Mouse (Mus musculus) CH12.LX (cell line): ENCODE results near the gene Cavin4. TPM values are rescaled to one million over a fixed set of nuclear protein-coding genes. Genes with fewer than 3 reads are reported as not detected.

Experiments used
- DNase-seq: peaks from one replicate; pipeline ENCODE4 v3.0.0-alpha.2; 2013; ENCODE audit errors: extremely low read depth
- H3K27ac ChIP-seq: 2 replicates; pipeline ENCODE4 v1.5.1; 2012; ENCODE audit warnings: low read depth, mild to moderate bottlenecking, control low read depth, moderate library complexity; ENCODE audit not compliant: insufficient read depth
- H3K27me3 ChIP-seq: replicated peaks from 2 replicates; pipeline ENCODE3; 2012; ENCODE audit warnings: inconsistent platforms
- H3K36me3 ChIP-seq, 2 experiments: replicated peaks in 1 of 2; 2 replicates each; pipeline versions ENCODE3 to v1.6.1; 2012; ENCODE audit warnings: inconsistent platforms in 1 of 2, low read length in 1 of 2, mild to moderate bottlenecking in 1 of 2, mixed read lengths in 1 of 2, moderate library complexity in 1 of 2; ENCODE audit not compliant: control insufficient read depth in 1 of 2, insufficient read depth in 1 of 2
- H3K4me1 ChIP-seq, 2 experiments: 2 replicates each; pipeline ENCODE4 v1.6.1; 2012; ENCODE audit warnings: inconsistent platforms in 1 of 2, moderate library complexity in 1 of 2; ENCODE audit not compliant: insufficient read depth in 2 of 2, control insufficient read depth in 1 of 2
- H3K4me2 ChIP-seq: 2 replicates; pipeline ENCODE4 v1.6.1; 2012; ENCODE audit warnings: low read depth, mild to moderate bottlenecking, control low read depth; ENCODE audit not compliant: poor library complexity, insufficient read depth, severe bottlenecking
- H3K4me3 ChIP-seq, 3 experiments: fragments of 150-350 bp in 1 of 3; sonication (generic) in 1 of 3; replicated peaks in 1 of 3; 2 replicates each; pipeline versions ENCODE3 to v1.5.1; 2011 to 2012; ENCODE audit warnings: low read depth in 2 of 3, low read length in 2 of 3, mild to moderate bottlenecking in 2 of 3, moderate library complexity in 2 of 3, control low read depth in 1 of 3, improper control_type of control experiment in 1 of 3, inconsistent platforms in 1 of 3, mixed read lengths in 1 of 3; ENCODE audit not compliant: poor library complexity in 1 of 3
- H3K79me2 ChIP-seq: replicated peaks from 2 replicates; pipeline ENCODE4 v1.6.1; 2012; ENCODE audit warnings: mild to moderate bottlenecking, moderate library complexity; ENCODE audit not compliant: control insufficient read depth, poor library complexity, insufficient read depth, severe bottlenecking; ENCODE audit errors: extremely low read depth
- H3K9ac ChIP-seq: 2 replicates; pipeline ENCODE4 v1.6.1; 2012; ENCODE audit warnings: low read depth, mild to moderate bottlenecking, control low read depth, moderate library complexity; ENCODE audit not compliant: insufficient read depth
- H3K9me3 ChIP-seq: replicated peaks from 2 replicates; pipeline ENCODE3; 2012; ENCODE audit warnings: low read length, inconsistent platforms, mixed read lengths
- BHLHE40 ChIP-seq: IDR thresholded peaks from 2 replicates; pipeline ENCODE4 v1.6.1; 2011; ENCODE audit warnings: mild to moderate bottlenecking, low read depth, low read length, improper control_type of control experiment
- E2F4 ChIP-seq: IDR thresholded peaks from 2 replicates; pipeline ENCODE4 v1.6.1; 2011; ENCODE audit warnings: low read depth, low read length, improper control_type of control experiment; ENCODE audit not compliant: insufficient replicate concordance
- EP300 ChIP-seq: IDR thresholded peaks from 2 replicates; pipeline ENCODE4 v1.6.1; 2011; ENCODE audit warnings: low read length, improper control_type of control experiment
- ETS1 ChIP-seq: conservative IDR thresholded peaks from 2 replicates; pipeline ENCODE4 v1.6.1; 2012; ENCODE audit warnings: low read depth, mild to moderate bottlenecking, inconsistent platforms, low read length, improper control_type of control experiment, moderate library complexity
- GABPA ChIP-seq: IDR thresholded peaks from 2 replicates; pipeline ENCODE4 v1.6.1; 2012; ENCODE audit warnings: low read depth, low read length, improper control_type of control experiment, inconsistent platforms; ENCODE audit not compliant: insufficient replicate concordance
- HCFC1 ChIP-seq: IDR thresholded peaks from 2 replicates; pipeline ENCODE4 v1.6.1; 2012; ENCODE audit warnings: low read depth, mild to moderate bottlenecking, inconsistent platforms, low read length, improper control_type of control experiment
- IRF4 ChIP-seq: IDR thresholded peaks from 2 replicates; pipeline ENCODE4 v1.6.1; 2014; ENCODE audit warnings: low read depth, mild to moderate bottlenecking, inconsistent platforms, low read length, improper control_type of control experiment
- JUN ChIP-seq: IDR thresholded peaks from 2 replicates; pipeline ENCODE4 v1.6.1; 2011; ENCODE audit warnings: low read depth, mild to moderate bottlenecking, low read length, improper control_type of control experiment, moderate library complexity; ENCODE audit not compliant: insufficient read depth
- MAX ChIP-seq: IDR thresholded peaks from 2 replicates; pipeline ENCODE4 v1.6.1; 2011; ENCODE audit warnings: low read length, improper control_type of control experiment
- NRF1 ChIP-seq: IDR thresholded peaks from 2 replicates; pipeline ENCODE4 v1.6.1; 2014; ENCODE audit warnings: low read depth, mild to moderate bottlenecking, inconsistent platforms, low read length, improper control_type of control experiment, moderate library complexity
- PAX5 ChIP-seq: IDR thresholded peaks from 2 replicates; pipeline ENCODE4 v1.6.1; 2012; ENCODE audit warnings: low read length, inconsistent platforms, mixed read lengths
- POLR2A ChIP-seq: IDR thresholded peaks from 2 replicates; pipeline ENCODE4 v1.6.1; 2011; ENCODE audit warnings: low read depth, mild to moderate bottlenecking, improper control_type of control experiment, low read length
- POLR2AphosphoS2 ChIP-seq: IDR thresholded peaks from 2 replicates; pipeline ENCODE4 v1.6.1; 2011; ENCODE audit warnings: low read depth, low read length, improper control_type of control experiment
- RAD21 ChIP-seq: IDR thresholded peaks from 2 replicates; pipeline ENCODE4 v1.6.1; 2011; ENCODE audit warnings: low read depth, mild to moderate bottlenecking, low read length, improper control_type of control experiment, moderate library complexity
- RCOR1 ChIP-seq: conservative IDR thresholded peaks from 2 replicates; pipeline ENCODE4 v1.6.1; 2012; ENCODE audit warnings: low read depth, mild to moderate bottlenecking, inconsistent platforms, low read length, improper control_type of control experiment
- SIN3A ChIP-seq: IDR thresholded peaks from 2 replicates; pipeline ENCODE4 v1.6.1; 2012; ENCODE audit warnings: low read length, improper control_type of control experiment, inconsistent platforms
- SMC3 ChIP-seq: IDR thresholded peaks from 2 replicates; pipeline ENCODE4 v1.6.1; 2011; ENCODE audit warnings: low read depth, low read length, improper control_type of control experiment
- TBP ChIP-seq: conservative IDR thresholded peaks from 2 replicates; pipeline ENCODE4 v1.6.1; 2011; ENCODE audit warnings: low read depth, low read length, improper control_type of control experiment
- TCF12 ChIP-seq: IDR thresholded peaks from 2 replicates; pipeline ENCODE4 v1.6.1; 2014; ENCODE audit warnings: low read depth, mild to moderate bottlenecking, inconsistent platforms, low read length, improper control_type of control experiment
- dilution Hi-C: fragments of 300-500 bp; cut with MboI; formaldehyde crosslinking; loops from 2 replicates; pipeline ENCODE4 v1.14.3; 2020; ENCODE audit warnings: low sequenced_read_pairs; ENCODE audit not compliant: extremely low pct_unique_long_range_greater_than_20kb, extremely low pct_ligation_motif_present
- in situ Hi-C: fragments of 300-500 bp; cut with MboI; formaldehyde crosslinking; loops from 3 replicates; pipeline ENCODE4 v1.14.3; 2019; ENCODE audit warnings: low sequenced_read_pairs, low pct_ligation_motif_present, low pct_unique_long_range_greater_than_20kb, mixed read lengths
- polyA plus RNA-seq: library from polyadenylated mRNA; unstranded; fragments of >175 nt; gene quantifications from 2 replicates; pipeline ENCODE4 v1.2.1, GENCODE M21; 2012; ENCODE audit warnings: low read depth; ENCODE audit not compliant: insufficient read length
- total RNA-seq, 2 experiments: library from RNA; depleted of rRNA; stranded (reverse); fragments of 300-350 nt in 1 of 2; fragments of >200 nt in 1 of 2; gene quantifications; 2 replicates each; pipeline ENCODE4 v1.2.3; 2012 to 2014

Gene Cavin4
- total and polyA plus RNA-seq, 3 experiments, result 0.13 to 0.26 (median 0.24) TPM

GRCm38 (mm10) chr4:48638132-48638531 is 25.2 kb upstream of the Cavin4 start:
- Histone ChIP-seq H3K36me3 (peaks cover 0 to 51% of the 10 kb centered on the region in 2 experiments), H3K9me3 (peaks cover 3% of the 10 kb centered on the region), H3K4me3 (no peak overlapping the region), H3K79me2 (no peaks in the 10 kb centered on the region), H3K4me2 (no peak overlapping the region), H3K9ac (no peak overlapping the region), H3K27ac (no peak overlapping the region), H3K27me3 (no peaks in the 10 kb centered on the region), H3K4me1 (no peaks in the 10 kb centered on the region)
- dilution Hi-C loops (no loop called here), in situ Hi-C loops (no loop called here)
- TF ChIP-seq MAX (no peak), EP300 (no peak), PAX5 (no peak), POLR2AphosphoS2 (no peak), POLR2A (no peak), GABPA (no peak), TCF12 (no peak), JUN (no peak), NRF1 (no peak), RAD21 (no peak), SIN3A (no peak), SMC3 (no peak), E2F4 (no peak), BHLHE40 (no peak)
- DNase-seq, result no peak

- Histone ChIP-seq H3K79me2 (no peaks in the 10 kb centered on the region), H3K9me3 (peaks cover 3% of the 10 kb centered on the region), H3K27me3 (no peaks in the 10 kb centered on the region), H3K36me3 (peaks cover 0 to 58% of the 10 kb centered on the region in 2 experiments), H3K4me3 (no peak overlapping the region), H3K4me2 (no peak overlapping the region), H3K9ac (no peak overlapping the region), H3K27ac (no peak overlapping the region), H3K4me1 (no peaks in the 10 kb centered on the region)
- dilution Hi-C loops, result no loop called here
- DNase-seq, result no peak
- in situ Hi-C loops, result no loop called here
- TF ChIP-seq SMC3 (no peak), IRF4 (no peak), TBP (no peak), RCOR1 (no peak), POLR2AphosphoS2 (no peak), ETS1 (no peak), HCFC1 (no peak)
These were observed 23.8 kb upstream of the Cavin4 start for GRCm38 (mm10) chr4:48639503-48639902.
